Mouse (Mus musculus) liver, embryonic 14.5 days (tissue): ENCODE measurements around the gene Psmd9.

Source experiments
- CTCF ChIP-seq: IDR thresholded peaks from 2 replicates; pipeline ENCODE4 v1.5.1; 2016; ENCODE audit warnings: antibody characterized with exemption, low read depth, control low read depth
- EP300 ChIP-seq: IDR thresholded peaks from 2 replicates; pipeline ENCODE4 v1.6.1; 2016; ENCODE audit warnings: antibody characterized with exemption, low read depth

GRCm38 (mm10) chr5:123195500-123196000 lies 26.3 kb downstream of the Psmd9 start:
- TF ChIP-seq CTCF: no peak
- TF ChIP-seq EP300: no peak
